Mouse (Mus musculus): ENCODE data around the gene Mtmr10. TPM values are rescaled to one million over a fixed set of nuclear protein-coding genes. Genes with fewer than 3 reads are reported as not detected.

Mtmr10 gene
- polyA plus RNA-seq (2012; rRNA removed), result 4.5 and 4.8 TPM in 2 replicates

DNA sequence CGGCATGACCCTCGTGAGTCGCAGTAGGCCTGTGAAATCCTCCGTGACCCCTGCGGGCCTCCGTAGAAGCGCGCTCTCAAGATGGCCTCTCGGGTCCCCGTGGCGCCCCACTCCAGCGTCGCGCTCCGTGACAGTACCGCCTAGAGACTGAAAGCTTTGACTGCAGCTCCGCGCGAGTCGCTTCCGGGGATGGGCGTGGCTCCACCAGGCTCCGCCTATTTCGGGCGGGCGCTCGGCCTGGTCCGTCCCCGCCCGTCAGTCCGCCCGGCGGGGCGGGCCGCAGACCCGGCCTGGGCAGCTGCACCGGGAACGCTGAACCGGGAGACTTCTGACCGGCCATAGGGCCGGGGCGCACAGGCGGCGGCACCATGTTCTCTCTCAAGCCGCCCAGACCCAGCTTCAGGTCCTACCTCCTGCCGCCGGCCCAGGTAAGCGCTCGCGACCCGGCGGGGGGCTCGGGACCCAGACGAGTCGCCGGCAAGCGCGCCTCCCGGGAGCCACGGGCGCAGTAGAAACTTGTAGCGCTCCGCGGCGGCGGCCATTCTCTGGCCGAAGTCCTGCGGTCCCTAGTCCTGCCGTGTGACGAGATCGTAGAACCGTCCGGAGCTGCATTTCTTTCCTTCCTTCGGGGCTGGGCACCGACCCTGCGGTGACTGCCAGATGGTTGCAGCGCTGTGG is at the start of gene Mtmr10:
Mtmr10 (plus strand) TSS at position 240 of the 678 bp plus-strand sequence.
- under 1% methylated on average over 77 of the region's 77 CpGs for WGBS

DNA sequence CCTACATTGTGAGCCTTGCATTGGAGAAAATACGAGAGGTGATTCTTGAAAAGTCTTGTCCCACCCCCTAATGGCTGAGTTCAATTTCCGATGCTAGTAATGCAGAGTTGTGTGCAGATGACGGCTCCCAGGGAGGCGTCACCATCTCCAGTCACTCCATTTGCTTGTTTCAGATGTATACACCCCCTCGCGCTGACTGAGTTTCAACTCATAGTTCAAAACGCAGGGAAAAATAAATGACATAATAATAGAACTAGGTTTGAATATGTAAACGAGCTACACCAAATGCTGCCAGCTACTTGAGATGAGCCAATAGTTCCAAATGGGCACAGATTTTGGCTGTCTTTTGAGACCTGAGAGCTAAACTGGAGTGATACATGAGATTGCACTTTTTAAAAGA is 49.7 kb upstream of the Mtmr10 start:
- Histone ChIP-seq H3K36me3 (ENCODE audit: control insufficient read depth, insufficient read depth, low read length) (no peaks in the 10 kb centered on the region), H3K4me3 (ENCODE audit: control insufficient read depth, insufficient read depth, low read length) (no peak overlapping the region), H3K27me3 (ENCODE audit: control insufficient read depth, insufficient read depth, low read length) (no peaks in the 10 kb centered on the region), H3K4me1 (replicated peaks; ENCODE audit: control insufficient read depth, insufficient read depth, low read length) (no peaks in the 10 kb centered on the region), H3K27ac (ENCODE audit: control insufficient read depth, insufficient read depth, low read length) (no peak overlapping the region)
- 96% methylated on average over 8 of the region's 8 CpGs for WGBS
- no peak for TF ChIP-seq CTCF (IDR thresholded peaks at IDR 0.05; ENCODE audit: borderline replicate concordance, control insufficient read depth, extremely low read depth, insufficient read depth, low read length, poor library complexity)
- TF ChIP-seq POLR2A (IDR thresholded peaks at IDR 0.05; ENCODE audit: control insufficient read depth, extremely low read depth, insufficient read depth, low read length, poor library complexity), result no peak
- DNase-seq, result no peak

More for the DNA sequence above, at the start of gene Mtmr10:
- Histone ChIP-seq H3K4me1 (replicated peaks; ENCODE audit: control insufficient read depth, insufficient read depth, low read length) (peaks cover 5% of the 10 kb centered on the region), H3K27ac (ENCODE audit: control insufficient read depth, insufficient read depth, low read length) (no peak within 1 kb of the TSS), H3K4me3 (ENCODE audit: control insufficient read depth, insufficient read depth, low read length) (peak within 1 kb of the TSS; percentile 97), H3K36me3 (ENCODE audit: control insufficient read depth, insufficient read depth, low read length) (no peaks in the 10 kb centered on the region), H3K27me3 (ENCODE audit: control insufficient read depth, insufficient read depth, low read length) (no peaks in the 10 kb centered on the region)
- TF ChIP-seq POLR2A (IDR thresholded peaks at IDR 0.05; ENCODE audit: control insufficient read depth, extremely low read depth, insufficient read depth, low read length, poor library complexity) (peak; percentile 56), CTCF (IDR thresholded peaks at IDR 0.05; ENCODE audit: borderline replicate concordance, control insufficient read depth, extremely low read depth, insufficient read depth, low read length, poor library complexity) (peak; percentile 36; the same call in 1 of the 2 replicates)
- peak; percentile 96 for DNase-seq

DNA sequence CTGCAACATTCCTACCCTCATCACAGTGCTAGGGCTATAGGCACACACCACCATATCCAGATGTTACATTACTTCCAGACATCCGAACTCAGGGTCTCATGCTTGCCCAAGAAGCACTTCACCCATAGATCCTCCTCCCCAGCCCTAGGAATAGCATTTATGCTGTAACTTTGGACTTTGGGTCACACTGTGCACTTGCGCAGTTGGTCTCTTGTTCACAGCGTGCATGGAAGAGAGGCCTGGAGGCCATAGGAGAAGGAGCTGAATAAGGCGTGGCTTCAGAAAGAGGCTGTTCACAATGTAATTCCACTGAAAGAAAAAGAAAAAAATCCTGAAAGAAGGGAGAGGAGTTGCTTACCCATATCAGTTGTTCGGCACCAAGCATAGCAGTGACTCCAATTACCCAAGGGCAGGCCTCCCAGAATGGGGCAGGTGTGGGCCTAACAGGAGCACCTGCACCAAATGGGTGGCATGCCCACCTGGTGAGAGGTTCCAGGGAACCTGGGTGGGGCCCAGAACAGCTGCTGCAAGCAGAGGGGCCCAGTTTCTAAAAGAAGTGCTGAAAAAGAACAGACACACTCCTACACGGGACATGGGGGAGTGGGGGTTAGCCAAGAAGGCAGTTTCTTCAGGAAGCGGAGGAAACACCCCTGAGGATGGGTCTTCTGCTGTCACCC is 48.9 kb upstream of the Mtmr10 start:
- H3K4me1 ChIP-seq (replicated peaks; ENCODE audit: control insufficient read depth, insufficient read depth, low read length), result no peaks in the 10 kb centered on the region
- TF ChIP-seq POLR2A (IDR thresholded peaks at IDR 0.05; ENCODE audit: control insufficient read depth, extremely low read depth, insufficient read depth, low read length, poor library complexity) (no peak), CTCF (IDR thresholded peaks at IDR 0.05; ENCODE audit: borderline replicate concordance, control insufficient read depth, extremely low read depth, insufficient read depth, low read length, poor library complexity) (no peak)
- no peaks in the 10 kb centered on the region for H3K27me3 ChIP-seq (ENCODE audit: control insufficient read depth, insufficient read depth, low read length)
- no peak overlapping the region for H3K27ac ChIP-seq (ENCODE audit: control insufficient read depth, insufficient read depth, low read length)
- 91% methylated on average over 7 of the region's 7 CpGs for whole genome bisulfite sequencing
- no peak for DNase-seq
- H3K36me3 ChIP-seq (ENCODE audit: control insufficient read depth, insufficient read depth, low read length), result no peaks in the 10 kb centered on the region
- no peak overlapping the region for H3K4me3 ChIP-seq (ENCODE audit: control insufficient read depth, insufficient read depth, low read length)

GRCm38 (mm10) chr7:64239138-64239805 is 48.2 kb upstream of the Mtmr10 start:
- no peaks in the 10 kb centered on the region for H3K4me1 ChIP-seq (replicated peaks; ENCODE audit: control insufficient read depth, insufficient read depth, low read length)
- 91% methylated on average over 9 of the region's 9 CpGs for WGBS

GRCm38 (mm10) chr7:64239806-64240315 is 47.6 kb upstream of the Mtmr10 start:
- 81% methylated on average over 4 of the region's 4 CpGs for WGBS
- Histone ChIP-seq H3K4me3 (ENCODE audit: control insufficient read depth, insufficient read depth, low read length) (no peak overlapping the region), H3K36me3 (ENCODE audit: control insufficient read depth, insufficient read depth, low read length) (no peaks in the 10 kb centered on the region), H3K27me3 (ENCODE audit: control insufficient read depth, insufficient read depth, low read length) (no peaks in the 10 kb centered on the region), H3K4me1 (replicated peaks; ENCODE audit: control insufficient read depth, insufficient read depth, low read length) (no peaks in the 10 kb centered on the region), H3K27ac (ENCODE audit: control insufficient read depth, insufficient read depth, low read length) (no peak overlapping the region)
- no peak for DNase-seq
- TF ChIP-seq POLR2A (IDR thresholded peaks at IDR 0.05; ENCODE audit: control insufficient read depth, extremely low read depth, insufficient read depth, low read length, poor library complexity) (no peak), CTCF (IDR thresholded peaks at IDR 0.05; ENCODE audit: borderline replicate concordance, control insufficient read depth, extremely low read depth, insufficient read depth, low read length, poor library complexity) (no peak)

More at GRCm38 (mm10) chr7:64239138-64239805, 48.2 kb upstream of the Mtmr10 start:
- no peak overlapping the region for H3K4me3 ChIP-seq (ENCODE audit: control insufficient read depth, insufficient read depth, low read length)
- no peaks in the 10 kb centered on the region for H3K27me3 ChIP-seq (ENCODE audit: control insufficient read depth, insufficient read depth, low read length)
- no peak for DNase-seq
- H3K27ac ChIP-seq (ENCODE audit: control insufficient read depth, insufficient read depth, low read length), result no peak overlapping the region
- TF ChIP-seq CTCF (IDR thresholded peaks at IDR 0.05; ENCODE audit: borderline replicate concordance, control insufficient read depth, extremely low read depth, insufficient read depth, low read length, poor library complexity), result no peak
- TF ChIP-seq POLR2A (IDR thresholded peaks at IDR 0.05; ENCODE audit: control insufficient read depth, extremely low read depth, insufficient read depth, low read length, poor library complexity), result no peak
- no peaks in the 10 kb centered on the region for H3K36me3 ChIP-seq (ENCODE audit: control insufficient read depth, insufficient read depth, low read length)

- H3K27me3 ChIP-seq (ENCODE audit: control insufficient read depth, insufficient read depth, low read length), result no peaks in the 10 kb centered on the region
- no peaks in the 10 kb centered on the region for H3K4me1 ChIP-seq (replicated peaks; ENCODE audit: control insufficient read depth, insufficient read depth, low read length)
- H3K4me3 ChIP-seq (ENCODE audit: control insufficient read depth, insufficient read depth, low read length), result no peak overlapping the region
- TF ChIP-seq POLR2A (IDR thresholded peaks at IDR 0.05; ENCODE audit: control insufficient read depth, extremely low read depth, insufficient read depth, low read length, poor library complexity) (no peak), CTCF (IDR thresholded peaks at IDR 0.05; ENCODE audit: borderline replicate concordance, control insufficient read depth, extremely low read depth, insufficient read depth, low read length, poor library complexity) (no peak)
- no peak overlapping the region for H3K27ac ChIP-seq (ENCODE audit: control insufficient read depth, insufficient read depth, low read length)
- WGBS, result 88% methylated on average over 4 of the region's 4 CpGs
- H3K36me3 ChIP-seq (ENCODE audit: control insufficient read depth, insufficient read depth, low read length), result no peaks in the 10 kb centered on the region
- no peak for DNase-seq
These were observed 45.0 kb upstream of the Mtmr10 start for GRCm38 (mm10) chr7:64242424-64242823.

Data from thymus, adult 2 months (tissue).